Mouse (Mus musculus) spleen, postnatal 36 days (tissue): ENCODE results near the gene Manea.
"Not testable (repeated sequence)": the region's sequence is repeated elsewhere in the genome, so short reads cannot be mapped to it uniquely, and the experiment has no call there.

ENCODE experiments used
- DNase-seq, 2 experiments: peaks; one replicate each; pipeline ENCODE4 v3.0.0; 2022; ENCODE audit warnings: low spot score in 2 of 2, mixed read lengths in 1 of 2

Gene Manea

GRCm38 (mm10) chr4:26346443-26347106 lies at the start of gene Manea:
Gene Manea (minus strand): TSS chr4:26346891.
- DNase-seq, result peak; percentile 93 to 94

GRCm38 (mm10) chr4:26354616-26355015 lies 7.9 kb upstream of the Manea start:
- no peak for DNase-seq

- no peak for DNase-seq
Measured at GRCm38 (mm10) chr4:26353643-26354231, 7.0 kb upstream of the Manea start.

- DNase-seq, result no peak
Measured at GRCm38 (mm10) chr4:26347239-26347638, 548 bp upstream of the Manea start.

GRCm38 (mm10) chr4:26345741-26346442 lies 799 bp downstream of the Manea start:
- no peak for DNase-seq

GRCm38 (mm10) chr4:26345080-26345479 lies 1.6 kb downstream of the Manea start:
- peak; percentile 5 to 43 for DNase-seq

GRCm38 (mm10) chr4:26342346-26342745 lies 4.3 kb downstream of the Manea start:
- peak; percentile 33 to 43 for DNase-seq

GRCm38 (mm10) chr4:26338604-26339003 lies 8.1 kb downstream of the Manea start:
- DNase-seq, result peak; percentile 2 to 20

- no peak for DNase-seq
Measured at GRCm38 (mm10) chr4:26336563-26336962, 10.1 kb downstream of the Manea start.

GRCm38 (mm10) chr4:26304731-26305130 lies 42.0 kb downstream of the Manea start:
- not testable (repeated sequence) for DNase-seq

- DNase-seq, result no peak
Measured at GRCm38 (mm10) chr4:26277112-26277716, 69.5 kb downstream of the Manea start.

- no peak for DNase-seq
Measured at GRCm38 (mm10) chr4:26276264-26276663, 70.4 kb downstream of the Manea start.

GRCm38 (mm10) chr4:26275769-26276168 lies 70.9 kb downstream of the Manea start:
- no peak for DNase-seq
